Mouse (Mus musculus) urinary bladder, postnatal 4 days (tissue): ENCODE measurements around the gene Washc4.
"Not testable (repeated sequence)": the region's sequence is repeated elsewhere in the genome, so short reads cannot be mapped to it uniquely, and the experiment has no call there.

Experiments used
- DNase-seq, 2 experiments: peaks; one replicate each; pipeline ENCODE4 v3.0.0; 2021 to 2022; ENCODE audit warnings: low spot score in 2 of 2

The Washc4 gene

GRCm38 (mm10) chr10:83543439-83544102 is at the start of gene Washc4:
Washc4 (plus strand) TSS chr10:83543752.
- DNase-seq, result peak; percentile 94 to 97

DNA sequence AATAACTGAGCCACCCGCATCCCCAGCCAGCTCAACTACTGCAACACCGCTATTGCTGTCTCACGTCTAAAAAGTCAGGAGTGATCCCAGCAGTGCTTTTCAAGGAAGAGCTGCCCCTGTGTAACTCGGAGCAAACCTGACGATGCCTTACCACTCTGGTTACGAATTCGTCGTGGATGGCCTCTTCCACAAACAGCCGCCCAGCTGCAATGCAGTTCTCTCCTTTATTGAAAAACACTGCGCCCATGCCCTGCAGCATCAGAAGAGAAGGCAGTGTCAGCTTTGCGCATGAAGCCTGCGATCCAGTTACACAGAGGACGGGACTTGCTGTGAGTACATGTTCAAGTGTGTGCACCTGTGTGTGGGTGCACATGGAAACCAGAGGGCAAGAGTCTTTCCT is 46.2 kb upstream of the Washc4 start:
- peak in 1 of 2 experiments; percentile 55 for DNase-seq

GRCm38 (mm10) chr10:83508962-83509660 is 34.4 kb upstream of the Washc4 start:
- DNase-seq, result no peak

GRCm38 (mm10) chr10:83511304-83511703 is 32.2 kb upstream of the Washc4 start:
- no peak for DNase-seq

GRCm38 (mm10) chr10:83513736-83514135 is 29.8 kb upstream of the Washc4 start:
- DNase-seq, result no peak

- no peak for DNase-seq
These were observed 22.6 kb upstream of the Washc4 start for GRCm38 (mm10) chr10:83520990-83521389.

- not testable (repeated sequence) for DNase-seq
These were observed 19.3 kb upstream of the Washc4 start for GRCm38 (mm10) chr10:83524238-83524637.

DNA sequence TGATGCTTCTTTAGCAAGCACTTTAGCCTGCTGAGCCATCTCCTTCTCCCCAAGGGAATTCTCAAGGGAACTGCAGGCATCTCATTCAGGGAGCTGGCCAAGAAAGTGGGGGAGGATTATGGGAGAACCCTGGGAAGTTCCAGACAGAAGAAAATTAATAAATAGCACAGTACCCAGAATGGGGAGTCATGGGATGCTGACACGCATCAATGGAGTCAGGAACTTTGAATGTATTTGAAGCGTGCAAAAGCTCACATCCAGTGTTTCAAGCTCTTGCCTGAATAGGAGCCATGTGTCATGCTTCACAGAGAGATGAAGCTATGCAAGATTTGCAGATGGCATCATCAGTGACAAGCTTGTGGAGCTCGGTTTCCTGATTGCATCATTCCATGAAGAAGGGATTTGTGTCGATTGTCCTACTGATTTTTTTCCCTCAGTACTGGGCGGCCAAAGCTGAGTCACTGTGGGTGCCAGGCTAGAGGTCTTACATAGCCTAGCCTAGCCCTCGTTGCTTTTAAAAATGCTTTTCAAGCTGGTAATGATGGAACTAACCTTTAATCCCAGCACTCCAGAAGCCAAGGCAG is 13.1 kb upstream of the Washc4 start:
- DNase-seq, result no peak

GRCm38 (mm10) chr10:83533258-83533909 is 10.2 kb upstream of the Washc4 start:
- DNase-seq, result peak; percentile 24 to 66

DNA sequence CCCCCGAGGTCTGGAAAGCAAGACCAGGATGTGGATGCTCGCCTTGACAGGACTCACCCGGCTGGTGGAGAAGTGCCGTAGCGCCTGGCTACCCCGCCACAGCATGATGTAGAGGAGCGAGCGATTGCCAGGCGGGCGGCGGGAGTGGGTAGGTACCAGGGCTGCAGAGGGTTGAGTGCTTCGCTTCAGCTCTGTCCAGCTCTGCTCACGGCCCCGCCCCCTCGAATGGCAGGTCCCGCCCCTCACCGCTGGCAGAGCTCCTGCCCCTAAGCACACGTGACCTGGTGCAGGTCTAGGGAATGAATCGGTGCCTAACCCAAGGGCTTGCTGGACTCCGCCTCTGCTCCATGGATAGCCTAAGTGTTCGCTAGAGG is 9.7 kb upstream of the Washc4 start, which contains the start of gene Aldh1l2:
Aldh1l2 (minus strand) TSS at position 231 of the 374 bp plus-strand sequence.
- peak; percentile 60 to 76 for DNase-seq

GRCm38 (mm10) chr10:83536436-83536835 is 7.1 kb upstream of the Washc4 start:
- DNase-seq, result no peak

DNA sequence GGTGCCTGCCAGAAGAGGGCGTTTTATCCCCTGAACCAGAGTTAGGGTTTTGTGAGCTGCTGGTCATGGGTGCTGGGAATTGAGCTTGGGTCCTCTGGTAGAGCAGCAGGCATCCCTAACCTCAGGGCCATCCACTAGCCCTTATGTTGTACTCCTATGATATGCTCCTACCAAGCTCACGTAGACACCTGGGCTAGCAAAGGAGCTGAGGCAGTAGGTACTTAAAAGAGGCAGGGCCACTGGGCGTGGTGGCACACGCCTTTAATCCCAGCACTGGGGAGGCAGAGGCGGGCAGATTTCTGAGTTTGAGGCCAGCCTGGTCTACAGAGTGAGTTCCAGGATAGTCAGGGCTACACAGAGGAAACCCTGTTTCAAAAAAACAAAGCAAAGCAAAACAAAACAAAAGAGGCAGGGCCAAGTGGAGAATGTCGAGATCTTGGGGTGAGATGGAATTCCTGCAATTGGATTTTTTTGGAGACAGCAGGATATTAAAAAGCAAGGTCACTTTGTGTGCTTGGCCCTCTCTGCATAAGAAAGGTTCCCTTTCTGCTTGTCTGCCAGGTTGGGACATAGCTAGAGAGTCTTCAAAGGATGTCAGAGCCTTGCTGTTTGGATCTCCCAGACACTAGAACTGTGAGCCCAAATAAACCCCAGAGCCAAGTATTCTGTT is 4.1 kb upstream of the Washc4 start:
- no peak for DNase-seq

GRCm38 (mm10) chr10:83540092-83540491 is 3.5 kb upstream of the Washc4 start:
- no peak for DNase-seq

DNA sequence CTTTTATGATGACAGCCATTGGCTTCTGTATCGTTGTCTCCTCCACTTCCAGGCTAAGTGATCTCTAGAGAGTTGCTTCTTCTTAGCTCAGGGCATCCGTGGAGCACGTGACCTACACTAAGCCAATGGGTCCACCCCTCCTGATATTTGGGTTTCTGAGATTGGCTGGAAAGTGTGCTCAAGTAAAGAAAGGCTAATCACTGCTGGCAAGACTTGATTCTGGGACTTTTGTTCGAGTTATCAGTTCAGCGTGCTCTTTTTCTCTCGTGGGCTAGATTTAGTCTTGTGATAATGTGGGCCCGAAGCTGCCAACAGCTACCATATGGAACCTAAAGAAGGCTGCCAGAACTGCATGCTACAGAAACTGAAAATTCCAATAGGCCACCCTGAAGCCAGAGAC is 1.3 kb upstream of the Washc4 start:
- no peak for DNase-seq

DNA sequence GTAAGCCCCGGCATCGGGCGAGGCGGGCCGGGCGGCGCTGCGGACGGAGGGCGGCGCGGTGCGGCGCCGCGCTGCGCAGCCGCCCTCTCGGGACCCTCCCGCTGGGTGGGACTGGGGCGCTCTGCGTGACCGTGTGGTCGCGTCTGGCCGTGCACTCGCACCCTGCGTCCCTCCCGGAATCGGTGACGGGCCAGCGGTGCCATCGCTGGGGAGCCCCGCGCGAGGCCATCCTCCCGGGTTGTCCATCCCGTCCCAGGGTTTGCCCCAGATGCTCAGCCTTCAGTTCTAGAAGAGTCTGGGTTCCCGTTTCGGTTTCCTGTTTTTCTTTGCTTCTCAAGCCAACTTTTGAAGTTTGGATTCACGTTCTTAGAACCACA is 539 bp downstream of the Washc4 start:
- no peak for DNase-seq

DNA sequence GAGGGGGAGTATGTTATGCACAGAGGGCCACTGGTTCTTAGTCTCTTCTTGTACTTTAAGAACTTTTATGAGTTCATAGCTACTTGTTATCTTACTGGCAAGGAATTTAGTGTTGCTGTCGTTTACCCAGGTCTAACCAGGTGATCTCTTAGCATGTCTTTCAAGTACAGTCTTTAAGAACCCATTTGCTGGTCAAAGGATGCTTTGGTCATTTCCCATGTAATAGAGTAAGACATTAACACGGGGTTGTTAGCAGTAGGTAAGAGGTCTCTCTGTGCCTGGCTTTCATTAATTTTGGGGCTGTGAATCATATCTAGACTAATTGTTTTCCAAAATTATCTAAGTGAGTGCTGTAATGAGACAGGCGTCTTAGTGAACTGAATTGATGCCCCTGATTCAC is 1.8 kb downstream of the Washc4 start:
- DNase-seq, result no peak

DNA sequence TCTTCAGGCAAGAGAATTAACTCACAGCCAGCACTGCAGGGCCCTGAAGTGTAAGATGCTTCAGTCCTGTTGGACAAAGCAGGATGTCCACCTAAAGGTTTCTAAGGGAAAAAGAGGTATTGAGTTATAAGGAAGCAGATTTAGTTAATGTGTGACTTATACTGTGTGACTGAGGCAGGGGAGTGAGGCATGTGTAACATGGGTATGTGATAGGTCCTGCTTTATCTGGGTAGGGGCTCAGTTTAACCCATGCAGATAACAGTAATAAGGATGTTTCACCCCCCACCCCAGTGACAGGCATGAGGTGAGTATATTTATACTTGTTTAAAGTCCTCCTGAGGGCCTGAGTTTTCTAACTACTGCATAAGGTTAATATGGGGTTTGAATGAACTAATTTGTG is 19.5 kb downstream of the Washc4 start:
- no peak for DNase-seq

DNA sequence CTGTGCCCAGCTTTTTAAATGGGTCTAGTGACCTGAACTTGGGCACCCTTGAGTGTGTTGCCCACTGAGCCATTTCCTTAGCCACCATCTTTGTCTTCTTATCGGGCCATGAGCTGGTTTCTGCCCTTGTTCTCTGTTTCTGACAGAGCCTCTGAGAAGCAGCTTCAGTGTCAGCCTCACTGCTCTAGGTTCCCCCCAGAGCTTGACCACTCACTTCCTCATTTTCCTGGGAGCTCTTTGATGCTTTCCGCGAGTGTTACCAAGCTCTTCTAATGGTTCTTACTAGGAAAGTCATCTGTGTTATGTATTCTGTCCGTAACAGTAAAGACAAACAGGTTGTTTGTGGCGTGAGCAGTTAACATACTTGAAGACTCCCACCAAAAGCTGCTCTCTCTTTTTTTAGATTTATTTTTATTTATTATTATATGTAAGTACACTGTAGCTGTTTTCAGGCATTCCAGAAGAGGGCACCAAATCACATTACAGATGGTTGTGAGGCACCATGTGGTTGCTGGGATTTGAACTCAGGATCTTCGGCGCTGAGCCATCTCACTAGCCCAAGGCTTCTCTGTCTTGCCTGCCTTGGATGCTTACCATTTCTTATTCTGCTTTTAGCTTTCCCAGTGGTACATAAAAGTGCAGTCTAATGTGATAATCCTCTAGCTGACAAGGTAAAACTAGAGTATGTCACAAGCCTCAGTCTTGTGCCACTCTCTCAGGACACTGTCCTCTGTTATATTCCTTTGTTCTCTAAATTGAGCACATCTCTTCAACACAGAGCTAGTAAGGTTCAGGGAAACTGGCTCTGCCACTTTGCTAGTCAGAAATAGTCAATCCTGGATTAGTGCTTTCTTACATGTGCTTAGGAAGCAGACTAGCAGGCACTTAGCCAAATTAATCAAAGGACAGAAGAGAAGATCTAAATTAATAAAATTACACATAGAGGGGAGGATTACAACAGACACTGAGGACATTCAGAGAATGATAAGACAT is 22.2 kb downstream of the Washc4 start:
- no peak for DNase-seq

GRCm38 (mm10) chr10:83590801-83591200 is 47.2 kb downstream of the Washc4 start:
- DNase-seq, result no peak

GRCm38 (mm10) chr10:83592616-83593015 is 49.1 kb downstream of the Washc4 start:
- DNase-seq, result no peak

GRCm38 (mm10) chr10:83594526-83594925 is 51.0 kb downstream of the Washc4 start:
- no peak for DNase-seq
